Mouse (Mus musculus) forelimb bud, embryonic 11.5 days (tissue): ENCODE results near the gene Lat.
"Not testable (repeated sequence)": the region's sequence is repeated elsewhere in the genome, so short reads cannot be mapped to it uniquely, and the experiment has no call there.

Experiments
- DNase-seq: peaks from one replicate; pipeline ENCODE4 v3.0.0-alpha.2; 2012; ENCODE audit warnings: low read depth, low spot score

Lat gene

DNA sequence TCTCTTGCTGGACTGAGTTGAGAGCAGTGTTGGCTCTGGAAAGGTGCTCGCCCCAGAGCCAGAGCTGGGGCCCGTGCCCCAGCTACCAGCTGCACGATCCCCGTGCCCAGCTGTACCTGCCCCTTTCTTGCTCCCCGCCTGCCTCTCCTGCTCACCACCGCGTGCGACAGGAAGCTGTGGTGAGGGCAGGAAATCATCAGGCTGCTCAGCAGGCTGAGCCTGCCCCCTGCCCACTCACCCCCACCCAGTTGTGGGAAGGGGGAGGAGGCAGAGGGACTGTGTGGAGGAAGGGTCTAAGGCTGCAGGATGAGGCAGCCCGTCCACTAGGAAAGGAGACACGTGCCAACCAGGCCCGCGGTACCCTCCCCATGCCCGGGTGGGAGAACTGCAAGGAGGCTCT is at the start of gene Lat:
Gene Lat, minus strand, starts transcription at position 178 of the 400 bp plus-strand sequence.
- DNase-seq: no peak

DNA sequence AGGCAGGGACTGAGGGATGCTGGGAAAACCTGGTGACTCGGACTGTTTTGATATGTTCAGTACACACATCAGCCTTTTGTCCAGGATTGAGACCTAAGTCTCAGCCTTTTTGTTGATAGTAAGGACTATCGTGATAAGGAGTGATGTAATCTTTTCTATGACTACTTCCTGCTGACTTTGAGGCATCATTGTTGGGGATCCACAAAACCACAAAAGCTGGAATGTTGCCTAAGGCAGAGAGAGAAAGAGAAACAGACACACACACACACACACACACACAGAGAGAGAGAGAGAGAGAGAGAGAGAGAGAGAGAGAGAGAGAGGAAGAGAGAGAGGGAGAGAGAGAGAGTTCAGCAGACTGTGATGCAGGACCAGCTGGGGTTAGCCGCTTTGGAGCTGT is 49.1 kb upstream of the Lat start:
- no peak for DNase-seq

DNA sequence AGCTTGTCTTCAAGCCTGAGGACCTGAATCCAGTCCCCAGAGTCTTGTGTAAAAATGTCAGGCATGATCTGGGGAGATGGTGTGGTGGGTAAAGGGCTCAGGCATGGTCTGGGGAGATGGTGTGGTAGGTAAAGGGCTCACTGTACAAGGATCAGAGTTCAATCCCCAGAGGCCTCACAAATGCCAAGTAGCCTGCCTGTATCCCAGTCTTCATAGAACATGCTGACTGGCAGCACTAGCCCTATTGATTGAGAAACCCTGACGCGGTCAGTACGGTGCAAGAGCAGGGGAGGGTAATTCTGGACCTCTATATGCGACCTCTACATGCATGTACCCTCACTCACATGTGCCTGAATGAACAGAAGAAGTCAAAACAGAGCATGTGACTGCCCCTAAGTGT is 48.2 kb upstream of the Lat start:
- no peak for DNase-seq

DNA sequence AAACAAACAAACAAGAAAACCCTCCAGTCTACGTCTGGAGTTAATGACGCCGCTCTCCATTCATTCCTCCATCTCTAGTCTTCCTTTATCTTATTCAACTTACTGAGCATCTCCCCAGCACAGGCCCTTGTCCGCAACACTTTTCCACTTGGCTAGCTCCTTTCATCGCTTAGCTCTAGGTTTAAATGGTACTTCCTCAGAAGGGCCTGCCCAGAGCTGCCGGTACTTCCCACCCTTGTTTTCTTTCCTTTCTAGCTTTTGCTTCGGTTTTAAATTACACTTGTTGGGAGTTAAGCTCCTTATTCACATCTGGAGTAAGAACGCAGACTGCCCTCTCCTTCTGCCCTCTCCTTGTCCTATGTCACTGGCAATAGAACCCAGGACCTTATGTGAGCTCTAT is 47.7 kb upstream of the Lat start:
- DNase-seq: no peak

DNA sequence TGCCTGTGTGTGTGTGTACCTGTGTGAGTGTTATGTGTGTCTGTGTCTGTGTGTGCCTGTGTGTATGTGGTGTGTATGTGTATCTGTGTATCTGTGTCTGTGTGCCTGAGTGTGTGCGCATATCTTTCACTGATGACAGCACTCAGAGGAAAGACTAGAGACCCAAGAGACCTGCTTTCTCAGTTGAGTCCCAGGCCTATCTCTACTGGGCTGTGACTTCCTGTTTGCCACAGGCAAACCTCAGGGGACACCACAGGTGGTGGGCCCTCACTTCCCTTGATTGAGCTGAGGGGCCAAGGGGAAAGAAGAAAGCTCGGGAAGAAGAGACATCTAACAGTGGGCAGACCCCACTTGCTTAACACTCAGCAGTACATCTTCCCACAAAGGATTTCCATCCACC is 47.2 kb upstream of the Lat start:
- no peak for DNase-seq

DNA sequence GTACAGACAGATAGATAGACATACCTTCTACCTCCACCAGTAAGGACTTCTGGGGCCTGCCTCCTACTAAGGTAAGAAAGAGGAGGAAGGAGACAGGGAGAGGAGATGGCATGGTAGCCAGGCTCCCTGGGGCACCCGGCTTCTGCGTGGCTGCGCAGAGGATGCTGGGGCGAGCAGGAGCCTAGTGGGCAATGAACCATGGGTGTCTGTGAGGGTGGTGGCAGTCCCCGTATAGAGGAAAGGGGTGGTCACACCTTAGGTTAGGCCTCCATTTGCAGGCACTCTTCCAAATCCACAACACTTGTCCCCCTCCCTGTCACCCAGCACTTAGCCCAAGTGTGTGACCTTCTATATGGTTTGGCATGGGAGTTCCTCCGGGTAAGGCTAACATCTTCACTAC is 45.4 kb upstream of the Lat start, which contains the start of gene Cd19:
Gene Cd19, minus strand, starts transcription at position 165 of the 400 bp plus-strand sequence.
- DNase-seq: no peak

DNA sequence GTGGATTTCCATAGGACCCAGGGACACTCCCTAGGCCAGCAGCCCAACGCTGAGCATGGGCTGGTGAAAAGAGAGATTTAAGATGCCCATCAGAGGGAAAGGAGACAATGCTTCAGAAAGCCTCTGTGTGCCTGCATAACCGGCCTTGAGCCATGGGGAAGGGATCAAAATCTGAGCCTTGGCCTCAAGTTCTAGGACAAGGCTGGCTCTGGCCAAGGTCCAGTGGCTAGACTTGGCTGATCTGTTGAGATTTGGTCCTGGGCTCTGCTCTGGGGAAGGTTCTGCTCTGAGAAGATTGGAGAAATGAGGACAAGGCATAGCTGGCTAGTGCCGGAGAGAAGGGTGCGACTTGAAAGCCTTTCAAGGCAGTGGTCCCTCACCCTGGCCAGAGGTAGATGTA is 41.7 kb upstream of the Lat start:
- DNase-seq: no peak

DNA sequence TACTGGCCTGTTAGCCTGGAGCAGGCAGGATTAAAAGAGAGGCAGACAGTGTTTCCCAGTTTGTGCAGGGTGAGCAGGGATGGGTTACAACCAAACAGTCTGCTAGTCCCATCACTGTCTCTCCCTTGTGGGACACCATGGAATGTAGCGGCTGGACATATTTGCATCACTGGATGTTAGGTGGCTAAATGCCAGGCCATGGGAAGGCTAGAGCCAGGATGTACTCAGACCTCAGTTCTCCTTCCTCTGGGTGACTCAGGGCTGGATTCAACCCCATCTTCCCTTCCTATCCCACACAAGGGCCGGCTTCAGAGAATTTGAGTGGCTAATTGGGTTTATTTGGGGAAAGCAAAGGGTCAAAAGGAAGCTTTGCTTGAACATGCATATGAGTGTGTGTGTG is 39.3 kb upstream of the Lat start:
- no peak for DNase-seq

DNA sequence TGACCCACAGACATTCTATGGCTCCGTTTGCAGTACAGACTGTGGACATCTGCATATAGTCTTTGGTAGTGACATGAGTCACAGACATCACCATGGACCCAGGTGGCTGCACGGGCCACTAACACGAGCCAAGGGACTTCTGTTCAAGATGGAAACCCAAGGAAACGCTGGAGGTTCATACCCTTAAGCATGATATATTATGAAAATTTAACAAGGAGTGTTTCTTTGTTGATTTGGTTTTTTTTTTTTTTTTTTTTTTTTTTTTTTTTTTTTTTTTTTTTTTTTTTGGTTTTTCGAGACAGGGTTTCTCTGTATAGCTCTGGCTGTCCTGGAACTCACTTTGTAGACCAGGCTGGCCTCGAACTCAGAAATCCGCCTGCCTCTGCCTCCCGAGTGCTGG is 33.1 kb upstream of the Lat start:
- not testable (repeated sequence) for DNase-seq

DNA sequence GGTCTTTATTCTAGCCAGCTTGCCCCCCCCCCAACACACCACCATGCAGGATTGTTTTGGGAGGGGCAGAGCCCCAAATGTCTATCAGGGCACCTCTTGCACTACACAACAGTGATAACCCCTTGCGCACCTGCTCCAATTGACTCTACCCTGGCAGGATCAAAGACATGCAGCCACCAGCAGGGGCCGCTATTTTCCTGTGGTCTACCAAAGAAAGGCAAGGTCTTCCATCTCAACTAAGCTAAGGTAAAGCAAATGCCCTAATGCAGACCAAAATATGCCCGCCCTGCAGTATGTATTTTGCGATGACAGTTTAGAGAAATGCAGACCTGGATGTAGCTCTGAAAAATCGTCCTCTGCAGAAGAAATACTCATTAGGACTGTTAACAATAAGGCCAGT is 30.2 kb upstream of the Lat start:
- peak; percentile 76 for DNase-seq

DNA sequence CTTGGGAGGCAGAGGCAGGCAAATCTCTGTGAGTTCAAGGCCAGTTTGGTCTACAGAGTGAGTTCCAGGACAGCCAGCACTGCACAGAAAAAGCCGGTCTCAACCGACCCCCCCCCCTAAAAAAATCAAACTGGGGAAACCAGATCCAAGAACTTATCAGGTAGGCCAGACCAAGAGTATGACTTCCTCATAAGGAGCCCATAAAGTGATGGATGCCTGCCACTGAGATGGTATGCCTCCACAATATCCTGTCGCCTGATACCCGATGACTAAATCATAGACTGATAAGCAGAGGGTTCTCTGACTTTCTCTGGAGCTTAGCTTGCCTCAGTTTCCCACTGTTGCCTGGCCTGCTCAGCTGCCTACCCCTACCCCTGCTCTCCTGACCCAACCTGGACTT is 28.5 kb upstream of the Lat start:
- no peak for DNase-seq

DNA sequence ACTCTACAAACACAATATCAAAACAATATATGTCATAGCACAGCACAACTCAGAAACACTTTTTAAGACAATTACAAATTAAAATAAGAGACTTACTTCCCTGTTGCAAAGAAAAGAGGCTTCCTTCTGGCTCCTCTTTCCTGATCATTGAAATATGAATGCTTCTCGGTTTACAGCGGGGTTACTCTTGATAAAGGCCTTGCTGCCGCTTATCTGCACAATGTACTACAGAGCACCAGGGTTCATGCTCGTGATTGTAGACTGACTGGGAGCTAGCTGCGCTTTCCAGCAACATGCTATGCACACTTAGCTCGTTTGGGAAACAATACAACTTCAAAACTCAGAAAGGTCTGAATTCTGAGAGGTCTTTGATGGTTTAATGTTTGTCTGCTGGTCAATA is 27.9 kb upstream of the Lat start:
- DNase-seq: no peak

DNA sequence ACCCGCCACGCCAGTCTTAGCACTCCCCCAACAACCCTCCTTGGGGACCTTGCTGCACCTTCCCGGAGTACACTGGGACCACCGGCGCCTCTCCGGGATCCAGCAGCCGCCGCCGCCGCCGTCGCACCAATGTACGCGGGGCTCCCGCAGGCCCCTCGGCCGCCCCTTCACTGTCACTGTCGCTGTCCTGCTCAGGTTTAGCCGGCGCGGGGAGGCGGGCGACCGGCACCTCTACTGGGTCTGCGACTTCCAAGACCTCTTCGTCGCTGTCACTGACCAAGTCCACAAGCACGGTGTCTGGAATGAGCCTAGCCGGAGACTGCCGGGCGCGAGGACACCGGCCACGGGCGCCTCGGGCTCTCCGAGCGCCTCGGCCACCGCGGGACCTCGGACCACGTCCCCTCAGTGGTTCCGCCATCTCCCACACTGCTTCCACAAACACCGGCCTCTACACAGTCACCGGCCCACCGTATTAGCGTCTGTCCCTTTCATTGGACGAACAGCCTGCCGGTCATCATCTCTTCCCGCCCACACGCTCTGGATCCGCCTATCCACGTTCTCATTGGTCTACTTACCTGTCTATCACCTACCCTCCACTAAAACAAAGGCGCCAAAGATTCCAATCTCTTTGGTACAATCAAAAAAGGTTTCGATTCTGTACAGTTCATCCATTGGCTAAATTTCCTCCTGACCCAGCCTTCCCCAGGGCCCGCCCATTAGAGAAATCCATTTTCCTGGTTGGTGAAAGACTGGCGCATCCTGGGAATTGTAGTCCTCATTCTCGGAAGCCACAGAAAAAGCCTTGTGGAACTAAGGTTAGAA is 27.1 kb upstream of the Lat start, which contains the start of gene Nfatc2ip:
Gene Nfatc2ip, minus strand, starts transcription at position 440 of the 822 bp plus-strand sequence.
- DNase-seq: peak; percentile 100

DNA sequence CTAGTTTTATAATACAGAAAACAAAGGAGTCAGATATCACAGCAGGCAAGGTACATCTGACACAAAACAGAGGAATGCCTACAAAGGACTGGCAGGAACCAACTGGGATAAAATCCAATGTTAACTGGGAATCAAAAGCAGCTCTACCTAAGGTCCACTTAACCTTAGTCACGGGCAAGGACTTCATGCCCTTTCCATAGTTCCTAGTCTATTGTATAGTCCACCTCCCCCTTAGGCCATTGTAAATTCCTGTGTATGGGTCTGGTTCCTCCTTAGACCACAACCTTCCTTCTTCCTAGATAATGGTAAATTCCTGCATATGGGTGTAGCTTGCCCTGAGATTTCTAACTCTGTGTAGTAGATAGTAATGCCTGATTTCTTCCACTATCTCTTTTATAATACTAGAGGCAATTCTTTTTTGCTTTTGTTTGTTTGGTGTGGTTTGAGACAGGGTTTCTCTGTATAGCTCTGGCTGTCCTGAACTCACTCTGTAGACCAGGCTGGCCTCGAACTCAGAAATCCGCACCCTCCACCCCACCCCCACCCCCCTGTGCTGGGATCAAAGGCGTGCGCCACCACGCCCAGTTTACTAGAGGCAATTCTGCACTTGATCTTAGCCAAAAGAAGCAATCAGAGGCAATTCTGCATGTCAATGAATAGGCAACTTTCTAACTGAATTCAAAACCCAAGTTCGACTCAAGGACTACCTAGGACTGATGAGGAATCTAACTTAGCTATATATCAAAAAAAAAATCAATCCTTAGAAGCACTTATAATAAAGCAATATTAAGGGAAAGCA is 22.9 kb upstream of the Lat start:
- DNase-seq: not testable (repeated sequence)

DNA sequence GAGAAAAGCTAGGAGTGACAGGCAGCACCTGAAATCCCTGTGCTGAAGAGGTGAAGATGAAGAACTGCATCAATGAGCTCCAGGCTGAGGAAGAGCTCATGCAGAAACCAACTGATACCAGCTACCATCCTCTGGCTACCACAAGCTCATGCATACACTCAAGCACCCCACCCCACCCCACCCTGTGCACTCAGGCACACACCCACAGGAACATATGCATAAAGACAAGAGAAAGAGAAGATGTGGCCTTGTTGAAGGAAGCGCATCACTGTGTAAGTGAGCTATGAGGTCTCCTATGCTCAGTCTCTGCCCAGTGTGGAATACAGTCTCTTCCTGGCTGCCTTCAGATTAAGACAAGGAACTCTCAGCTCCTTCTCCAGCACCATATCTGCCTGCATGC is 18.8 kb upstream of the Lat start:
- DNase-seq: no peak

DNA sequence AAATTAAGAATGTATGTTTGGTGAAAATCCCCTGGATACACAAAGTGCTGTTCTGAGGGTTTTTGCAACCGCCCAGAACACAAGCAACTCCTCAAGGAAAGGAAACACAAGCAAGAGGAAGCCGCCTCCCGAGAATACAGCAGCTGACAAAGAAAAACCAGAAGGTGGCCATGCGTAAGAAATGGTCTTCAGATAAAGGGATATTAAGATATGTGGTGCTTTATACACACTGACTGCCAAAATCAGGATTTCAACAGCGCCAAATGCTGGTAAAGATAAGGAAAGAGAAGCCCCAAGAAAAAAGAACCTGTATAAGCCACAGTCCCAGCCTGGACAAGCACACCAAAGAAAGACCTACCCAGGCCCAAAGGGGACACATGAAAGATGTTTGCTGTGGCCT is 14.2 kb upstream of the Lat start:
- DNase-seq: no peak

DNA sequence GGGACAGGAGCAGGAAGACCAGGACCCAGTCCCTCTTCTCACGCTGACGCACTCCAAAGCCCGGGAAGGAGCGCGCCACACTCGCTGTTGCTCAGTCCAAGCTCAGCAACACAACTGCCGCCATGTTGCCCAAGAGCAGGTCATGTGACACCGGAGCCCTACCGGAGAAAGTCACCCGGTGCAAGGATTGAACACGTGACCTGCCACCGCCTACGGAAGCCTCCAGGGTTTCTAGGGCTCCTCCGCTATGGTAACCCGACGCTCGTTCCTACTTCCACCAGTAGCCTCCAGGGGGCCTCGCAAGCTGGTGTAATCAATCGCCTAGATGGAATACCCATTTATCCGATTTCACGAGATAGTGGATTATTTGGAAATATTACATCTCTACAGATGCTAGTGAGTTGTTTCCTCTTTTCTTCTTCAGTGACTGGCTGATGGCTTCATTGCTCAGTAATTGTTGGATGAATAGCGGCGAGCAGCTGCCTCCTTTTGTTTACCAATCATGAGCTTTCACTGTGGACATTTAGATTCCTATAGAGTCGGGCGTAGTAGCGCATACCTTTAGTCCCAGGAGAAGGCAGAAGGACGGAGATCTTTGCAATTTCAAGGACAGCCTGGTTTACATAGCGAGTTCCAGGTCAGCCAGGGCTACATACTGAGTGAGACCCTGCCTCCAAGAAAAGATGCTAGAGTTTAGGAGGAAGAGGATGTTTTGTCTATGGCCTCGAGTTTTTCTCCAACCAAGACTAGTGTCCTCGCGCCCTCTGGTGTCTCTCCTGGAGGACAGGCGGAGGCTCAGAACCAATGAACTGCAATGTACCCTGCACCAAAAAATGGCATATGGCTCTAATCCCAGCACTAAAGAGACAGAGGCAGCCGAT is 8.1 kb upstream of the Lat start, which contains the start of gene Spns1:
Gene Spns1, minus strand, starts transcription at position 173 of the 881 bp plus-strand sequence.
- peak; percentile 97 for DNase-seq

DNA sequence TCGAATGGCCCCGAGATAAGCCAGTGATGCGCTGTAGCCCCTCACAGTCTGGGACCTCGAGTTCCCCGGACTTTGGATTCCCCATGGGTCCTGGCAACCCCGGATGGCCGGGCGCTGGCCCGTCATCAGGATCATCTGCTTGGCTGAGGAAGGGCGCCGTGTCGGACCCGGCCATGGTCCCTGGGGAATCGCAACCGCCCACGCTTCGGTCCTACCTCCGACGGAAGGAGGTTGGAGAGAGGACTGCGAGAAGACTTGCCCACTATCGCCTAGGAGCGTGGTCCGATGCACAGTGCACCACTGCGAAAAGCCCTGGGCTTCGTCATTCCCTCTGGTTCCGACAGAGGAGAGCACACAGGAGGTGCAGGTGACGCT is 7.5 kb upstream of the Lat start:
- DNase-seq: no peak

DNA sequence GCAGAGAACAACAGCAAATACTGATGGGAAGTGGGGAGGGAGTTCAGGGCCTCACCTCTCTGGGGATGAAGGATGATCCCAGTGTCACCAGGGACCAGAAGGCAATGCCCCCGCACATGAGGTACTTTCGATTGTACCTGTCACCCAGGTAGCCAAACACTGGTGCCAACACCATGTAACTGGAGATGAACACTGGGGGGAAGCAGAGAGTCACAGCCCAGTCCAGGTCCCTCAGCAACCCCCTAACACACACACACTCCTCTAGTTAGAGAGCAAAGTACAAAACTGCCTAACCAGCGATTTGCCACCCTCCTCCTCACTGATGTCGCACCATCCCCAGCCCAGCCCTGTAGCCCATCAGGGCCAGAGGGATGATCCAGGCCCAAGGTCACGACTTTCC is 5.6 kb upstream of the Lat start:
- DNase-seq: no peak

DNA sequence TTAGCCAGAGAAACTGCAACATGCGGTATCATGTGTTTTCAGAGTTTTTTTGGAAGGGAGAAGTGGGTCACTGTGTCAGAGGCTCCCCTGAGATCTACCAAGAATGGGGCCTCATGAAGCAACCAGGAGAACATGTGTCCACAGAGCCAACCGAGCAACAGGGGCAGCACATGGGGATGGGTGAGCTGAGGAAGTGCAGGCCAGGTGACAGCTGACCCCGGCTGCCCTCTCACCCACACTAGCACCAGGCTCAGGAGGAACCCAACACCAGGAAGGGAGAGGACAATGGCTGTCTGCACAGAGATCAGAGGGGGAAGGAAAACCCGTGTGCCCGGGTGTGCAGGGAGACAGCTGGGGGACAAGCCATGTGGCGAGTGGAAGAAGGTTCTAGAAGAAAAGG is 5.2 kb upstream of the Lat start:
- DNase-seq: no peak

DNA sequence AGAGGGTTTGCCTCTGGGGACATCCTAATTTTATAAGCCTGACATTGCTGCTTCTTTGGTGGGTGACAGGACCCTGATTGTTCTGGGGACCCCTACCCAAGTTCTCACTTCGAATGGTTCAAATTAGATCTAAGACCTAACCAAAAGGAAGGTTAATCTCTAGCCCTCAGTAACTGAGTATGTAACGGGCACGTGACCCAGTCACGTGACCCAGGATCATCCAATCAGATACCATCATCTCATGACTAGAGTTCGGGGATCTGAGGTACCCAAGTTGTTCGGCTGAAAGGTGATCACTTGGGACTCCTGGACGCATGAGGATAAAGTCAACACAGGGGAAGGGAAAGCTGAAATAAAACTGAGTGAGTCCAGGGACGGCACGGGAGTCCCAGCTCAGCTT is 3.6 kb upstream of the Lat start:
- DNase-seq: no peak

DNA sequence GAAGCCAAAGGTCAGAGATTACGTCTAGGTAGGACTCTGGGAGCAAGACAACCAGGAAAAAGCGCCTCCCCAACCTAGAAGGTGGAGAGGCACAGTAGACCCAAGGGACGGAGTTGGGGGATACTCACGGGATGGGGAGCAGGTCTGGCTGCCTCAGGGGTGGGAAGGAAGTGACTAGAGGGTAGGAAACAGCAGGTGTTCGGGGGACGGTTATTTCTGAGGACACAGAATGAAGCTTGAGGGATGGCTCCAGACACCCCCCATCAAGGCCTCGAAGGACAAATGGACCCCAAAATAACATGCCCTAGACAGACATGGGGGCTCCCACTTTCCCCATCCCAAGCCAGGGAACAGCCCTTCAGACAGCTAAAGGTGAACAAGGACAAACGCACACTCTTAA is 1.0 kb downstream of the Lat start:
- DNase-seq: no peak
